Mouse (Mus musculus) midbrain, embryonic 11.5 days (tissue): Measurements from ENCODE around the gene Dynlrb1. TPM values are rescaled to one million over a fixed set of nuclear protein-coding genes. Genes with fewer than 3 reads are reported as not detected.

Experiments
- ATAC-seq: fragments of 200-750 bp; cut with Nextera tagmentation; 2 replicates; pipeline ENCODE4 v1.8.0; 2017; ENCODE audit warnings: moderate TSS enrichment, moderate library complexity; ENCODE audit not compliant: low FRiP score
- DNase-seq: peaks from one replicate; pipeline ENCODE4 v3.0.0; 2015; ENCODE audit warnings: low spot score; ENCODE audit errors: missing footprints
- H3K27ac ChIP-seq: fragments of 300-500 bp; sonication (generic); 2 replicates; pipeline ENCODE4 v1.5.1; 2014; ENCODE audit warnings: low read depth, low read length
- H3K27me3 ChIP-seq: fragments of 300-500 bp; sonication (generic); 2 replicates; pipeline ENCODE4 v1.6.1; 2014; ENCODE audit warnings: mild to moderate bottlenecking, low read length, moderate library complexity, mixed read lengths; ENCODE audit not compliant: control insufficient read depth, insufficient read depth
- H3K36me3 ChIP-seq: fragments of 300-500 bp; sonication (generic); 2 replicates; pipeline ENCODE4 v1.6.1; 2014; ENCODE audit warnings: mild to moderate bottlenecking, low read length, moderate library complexity, mixed read lengths; ENCODE audit not compliant: control insufficient read depth, insufficient read depth
- H3K4me1 ChIP-seq: fragments of 300-500 bp; sonication (generic); 2 replicates; pipeline ENCODE4 v1.6.1; 2014; ENCODE audit warnings: low read length; ENCODE audit not compliant: control insufficient read depth, insufficient read depth
- H3K4me2 ChIP-seq: fragments of 300-500 bp; sonication (generic); 2 replicates; pipeline ENCODE4 v1.6.1; 2014; ENCODE audit warnings: mild to moderate bottlenecking, moderate library complexity
- H3K4me3 ChIP-seq: fragments of 300-500 bp; sonication (generic); 2 replicates; pipeline ENCODE4 v1.5.1; 2014; ENCODE audit warnings: low read depth, low read length
- H3K9ac ChIP-seq: fragments of 300-500 bp; sonication (generic); 2 replicates; pipeline ENCODE4 v1.6.1; 2014; ENCODE audit warnings: low read length
- H3K9me3 ChIP-seq: fragments of 300-500 bp; sonication (generic); 2 replicates; pipeline ENCODE4 v1.6.1; 2016; ENCODE audit warnings: low read length; ENCODE audit not compliant: control insufficient read depth
- WGBS: fragments of 180-500 bp; shearing (Covaris S2); extraction: QIAGEN DNeasy Blood & Tissue Kit; methylation state at CpG from one replicate; pipeline ENCODE4 v1.1.7; 2014; 5-methylcytosine and 5-hydroxymethylcytosine counted together
- polyA plus RNA-seq: library from polyadenylated mRNA; unstranded; fragments of >200 nt; fragmentation: Nextera tagmentation; extraction: Ambion mirVana; gene quantifications from 2 replicates; pipeline ENCODE4 v1.2.1, GENCODE M21; 2014

Dynlrb1 gene
- polyA plus RNA-seq, 1 experiment from 2014 or later = 519 TPM

GRCm38 (mm10) chr2:155290066-155290465, 53.7 kb downstream of the Dynlrb1 start:
- Histone ChIP-seq H3K9ac (no peak overlapping the region), H3K27me3 (no peaks in the 10 kb centered on the region), H3K4me1 (no peaks in the 10 kb centered on the region), H3K9me3 (no peaks in the 10 kb centered on the region), H3K4me2 (no peak overlapping the region), H3K36me3 (peaks cover 7% of the 10 kb centered on the region; the same call in 1 of the 2 replicates), H3K27ac (no peak overlapping the region), H3K4me3 (no peak overlapping the region)
- 93% methylated on average over 8 of the region's 8 CpGs for WGBS
- no peak for DNase-seq
- ATAC-seq = no peak

GRCm38 (mm10) chr2:155293382-155293781, 57.0 kb downstream of the Dynlrb1 start:
- Histone ChIP-seq H3K9me3 (no peaks in the 10 kb centered on the region), H3K4me2 (no peak overlapping the region), H3K4me1 (no peaks in the 10 kb centered on the region), H3K27ac (no peak overlapping the region), H3K4me3 (no peak overlapping the region), H3K36me3 (peaks cover 16% of the 10 kb centered on the region), H3K27me3 (no peaks in the 10 kb centered on the region), H3K9ac (no peak overlapping the region)
- ATAC-seq (no peak), DNase-seq (no peak)
- 85% methylated on average over 2 of the region's 2 CpGs for whole genome bisulfite sequencing

- WGBS = 92% methylated on average over 4 of the region's 4 CpGs
Observed at GRCm38 (mm10) chr2:155293946-155294345, 57.6 kb downstream of the Dynlrb1 start.

GRCm38 (mm10) chr2:155295453-155295852, 59.1 kb downstream of the Dynlrb1 start:
- Histone ChIP-seq H3K4me3 (no peak overlapping the region), H3K36me3 (peaks cover 20% of the 10 kb centered on the region), H3K9me3 (no peaks in the 10 kb centered on the region), H3K27me3 (no peaks in the 10 kb centered on the region), H3K4me1 (no peaks in the 10 kb centered on the region), H3K27ac (no peak overlapping the region), H3K4me2 (no peak overlapping the region), H3K9ac (no peak overlapping the region)
- DNase-seq = no peak
- no peak for ATAC-seq
- WGBS = 95% methylated on average over 6 of the region's 6 CpGs

More at GRCm38 (mm10) chr2:155293946-155294345, 57.6 kb downstream of the Dynlrb1 start:
- ATAC-seq = no peak
- no peak for DNase-seq
- no peaks in the 10 kb centered on the region for H3K4me1 ChIP-seq
- no peaks in the 10 kb centered on the region for H3K27me3 ChIP-seq
- H3K9ac ChIP-seq = no peak overlapping the region
- H3K4me2 ChIP-seq = no peak overlapping the region
- no peak overlapping the region for H3K4me3 ChIP-seq
- no peak overlapping the region for H3K27ac ChIP-seq
- no peaks in the 10 kb centered on the region for H3K9me3 ChIP-seq
- H3K36me3 ChIP-seq = peaks cover 20% of the 10 kb centered on the region

GRCm38 (mm10) chr2:155299563-155299962, 63.2 kb downstream of the Dynlrb1 start:
- Histone ChIP-seq H3K9ac (no peak overlapping the region), H3K27me3 (no peaks in the 10 kb centered on the region), H3K4me1 (no peaks in the 10 kb centered on the region), H3K27ac (no peak overlapping the region), H3K9me3 (no peaks in the 10 kb centered on the region), H3K36me3 (peaks cover 18% of the 10 kb centered on the region), H3K4me2 (no peak overlapping the region), H3K4me3 (no peak overlapping the region)
- ATAC-seq (no peak), DNase-seq (no peak)
- WGBS = 95% methylated on average over 4 of the region's 4 CpGs

Other genes with a start within 250 kb of the Dynlrb1 start
- 0.07 and 0.11 TPM in 2 replicates for gene Gm14226, start 218.3 kb upstream of the Dynlrb1 start, polyA plus RNA-seq
- gene Ahcy, start 162.0 kb upstream of the Dynlrb1 start, polyA plus RNA-seq = 75.2 and 87.3 TPM in 2 replicates
- 52.2 and 56.5 TPM in 2 replicates for gene Itch, start 103.0 kb upstream of the Dynlrb1 start, polyA plus RNA-seq
- gene Map1lc3a, start 39.8 kb downstream of the Dynlrb1 start, polyA plus RNA-seq = 118 and 130 TPM in 2 replicates
- gene Pigu, start 120.9 kb downstream of the Dynlrb1 start, polyA plus RNA-seq = 52.8 and 63.6 TPM in 2 replicates
- gene Trp53inp2, start 144.5 kb downstream of the Dynlrb1 start, polyA plus RNA-seq = 63.4 and 63.9 TPM in 2 replicates
- 33.5 and 33.6 TPM in 2 replicates for gene Ncoa6, start 237.4 kb downstream of the Dynlrb1 start, polyA plus RNA-seq